Mouse (Mus musculus): Measurements from ENCODE around the gene Pex13. TPM values are rescaled to one million over a fixed set of nuclear protein-coding genes. Genes with fewer than 3 reads are reported as not detected.

The Pex13 gene
- polyA plus RNA-seq, 1 experiment from 2014 or later = 24.5 TPM

DNA sequence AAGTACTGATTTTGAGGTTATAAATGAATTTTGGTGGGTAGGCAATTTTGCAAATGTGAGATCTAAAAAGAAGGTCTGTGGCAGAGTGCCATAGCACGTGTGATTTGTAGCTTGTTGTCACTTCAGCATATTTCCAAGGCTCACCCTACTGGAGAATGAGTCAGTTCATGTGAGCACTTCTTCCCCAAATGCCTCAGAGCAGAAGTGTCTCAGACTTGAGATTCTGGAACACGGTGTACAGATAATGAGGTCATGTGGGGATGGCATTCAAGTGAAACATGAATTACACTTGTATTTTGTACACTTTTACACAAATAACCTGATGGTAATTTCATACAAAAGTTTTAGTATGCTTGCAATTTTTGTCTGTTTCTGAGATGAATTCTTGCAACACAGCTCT, 8.0 kb downstream of the Pex13 start:
- Histone ChIP-seq H3K4me1 (ENCODE audit: insufficient read depth, low read length) (peaks cover 10% of the 10 kb centered on the region), H3K4me2 (replicated peaks; ENCODE audit: low read depth, low read length) (no peak overlapping the region), H3K27ac (ENCODE audit: low read length) (no peak overlapping the region), H3K9me3 (ENCODE audit: low read length) (no peaks in the 10 kb centered on the region), H3K36me3 (ENCODE audit: insufficient read depth, low read length) (no peaks in the 10 kb centered on the region), H3K27me3 (ENCODE audit: insufficient read depth, low read length) (no peaks in the 10 kb centered on the region), H3K9ac (replicated peaks; ENCODE audit: low read length) (no peak overlapping the region), H3K4me3 (ENCODE audit: low read length) (no peak overlapping the region)
- no peak for ATAC-seq (ENCODE audit: low FRiP score, low TSS enrichment)
- WGBS = 89% methylated on average over 2 of the region's 2 CpGs

DNA sequence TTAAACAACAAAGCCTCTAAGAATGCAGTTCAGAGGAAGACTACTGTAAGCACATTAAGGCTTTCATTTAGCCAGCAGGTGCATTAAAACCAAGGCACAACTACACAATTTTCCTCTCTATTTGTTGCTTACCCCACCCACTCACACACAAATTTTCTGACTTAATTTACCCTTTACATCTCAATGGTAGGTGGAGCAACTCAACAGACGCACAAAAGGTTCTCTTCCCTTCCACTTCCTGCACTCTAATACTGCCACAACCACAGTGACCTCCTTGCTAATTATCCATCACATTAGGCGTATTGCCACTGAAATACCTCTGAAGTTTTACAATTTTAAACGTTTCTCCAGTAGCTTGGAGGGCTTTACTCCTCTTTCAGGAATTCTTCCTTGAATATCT, 12.1 kb downstream of the Pex13 start:
- Histone ChIP-seq H3K36me3 (ENCODE audit: insufficient read depth, low read length) (peaks cover 12% of the 10 kb centered on the region; the same call in 1 of the 2 replicates), H3K9ac (replicated peaks; ENCODE audit: low read length) (no peak overlapping the region), H3K9me3 (ENCODE audit: low read length) (no peaks in the 10 kb centered on the region), H3K4me2 (replicated peaks; ENCODE audit: low read depth, low read length) (no peak overlapping the region), H3K27ac (ENCODE audit: low read length) (no peak overlapping the region), H3K27me3 (ENCODE audit: insufficient read depth, low read length) (no peaks in the 10 kb centered on the region), H3K4me1 (ENCODE audit: insufficient read depth, low read length) (no peaks in the 10 kb centered on the region), H3K4me3 (ENCODE audit: low read length) (no peak overlapping the region)
- WGBS = 67% methylated on average over 3 of the region's 3 CpGs
- ATAC-seq (ENCODE audit: low FRiP score, low TSS enrichment) = no peak

DNA sequence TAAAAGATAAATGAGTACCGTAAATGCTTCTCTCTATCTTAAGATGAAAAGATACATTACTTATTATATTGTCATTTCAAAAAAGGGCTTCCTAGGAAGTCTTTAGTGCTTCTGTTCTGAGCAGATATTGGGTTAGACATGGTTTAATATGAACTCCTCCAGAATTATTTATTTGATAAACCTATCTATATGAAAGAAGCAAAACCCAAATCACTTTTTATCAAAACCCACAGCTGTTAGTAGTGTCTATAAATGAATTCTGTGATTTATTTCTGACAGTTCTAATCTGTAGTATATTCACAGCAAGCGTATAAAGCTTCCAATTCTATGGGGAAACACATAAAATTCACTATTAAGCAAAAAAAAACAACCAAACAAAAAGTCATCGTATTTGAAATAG, 17.9 kb downstream of the Pex13 start:
- H3K36me3 ChIP-seq (ENCODE audit: insufficient read depth, low read length) = peaks cover 20% of the 10 kb centered on the region; the same call in 1 of the 2 replicates
- WGBS = 92% methylated on average over 3 of the region's 3 CpGs
- H3K9ac ChIP-seq (replicated peaks; ENCODE audit: low read length) = no peak overlapping the region
- H3K4me3 ChIP-seq (ENCODE audit: low read length) = no peak overlapping the region
- no peaks in the 10 kb centered on the region for H3K4me1 ChIP-seq (ENCODE audit: insufficient read depth, low read length)
- no peaks in the 10 kb centered on the region for H3K27me3 ChIP-seq (ENCODE audit: insufficient read depth, low read length)
- no peak overlapping the region for H3K27ac ChIP-seq (ENCODE audit: low read length)
- H3K9me3 ChIP-seq (ENCODE audit: low read length) = no peaks in the 10 kb centered on the region
- no peak overlapping the region for H3K4me2 ChIP-seq (replicated peaks; ENCODE audit: low read depth, low read length)
- ATAC-seq (ENCODE audit: low FRiP score, low TSS enrichment) = no peak

DNA sequence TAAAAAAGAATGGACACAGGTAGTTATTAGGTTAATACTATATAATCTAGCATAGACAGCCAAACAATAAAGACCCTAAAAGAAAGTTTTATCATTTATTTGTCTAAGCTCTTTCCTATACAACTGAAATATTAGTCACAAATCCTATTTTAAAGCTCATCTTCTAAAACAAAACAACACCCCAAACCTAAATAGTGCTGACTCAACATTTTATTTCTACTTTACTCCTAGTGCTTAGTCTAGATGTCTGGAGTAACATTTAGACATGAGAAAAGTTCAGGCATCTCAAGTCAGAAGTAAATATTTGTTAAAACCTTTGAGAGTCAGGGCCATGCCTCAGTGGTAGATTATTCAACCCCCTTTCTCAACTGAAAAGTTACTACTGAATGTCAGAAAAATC, 18.3 kb downstream of the Pex13 start:
- no peak for ATAC-seq (ENCODE audit: low FRiP score, low TSS enrichment)
- no peaks in the 10 kb centered on the region for H3K4me1 ChIP-seq (ENCODE audit: insufficient read depth, low read length)
- H3K9ac ChIP-seq (replicated peaks; ENCODE audit: low read length) = no peak overlapping the region
- H3K9me3 ChIP-seq (ENCODE audit: low read length) = no peaks in the 10 kb centered on the region
- H3K4me2 ChIP-seq (replicated peaks; ENCODE audit: low read depth, low read length) = no peak overlapping the region
- H3K4me3 ChIP-seq (ENCODE audit: low read length) = no peak overlapping the region
- H3K27me3 ChIP-seq (ENCODE audit: insufficient read depth, low read length) = no peaks in the 10 kb centered on the region
- peaks cover 17% of the 10 kb centered on the region; the same call in 1 of the 2 replicates for H3K36me3 ChIP-seq (ENCODE audit: insufficient read depth, low read length)
- no peak overlapping the region for H3K27ac ChIP-seq (ENCODE audit: low read length)

DNA sequence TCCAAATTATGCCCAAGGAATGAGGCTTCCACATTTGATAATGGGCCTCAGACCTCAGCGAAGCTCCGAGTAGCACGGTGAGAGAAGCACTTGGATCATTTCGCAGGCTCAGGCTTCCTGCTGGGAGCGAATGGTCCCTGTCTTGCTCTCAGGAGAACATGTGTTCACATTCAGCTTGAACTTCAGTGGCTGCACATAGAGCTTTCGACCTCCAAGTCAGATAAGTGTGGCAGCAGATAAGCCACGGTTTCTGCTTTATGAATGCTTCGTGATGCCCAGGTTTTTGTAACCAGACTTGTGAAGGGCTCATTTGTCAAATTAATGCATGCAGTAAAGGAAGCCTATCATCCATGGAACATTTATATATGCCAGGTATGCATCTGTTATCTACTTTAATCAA, 31.2 kb downstream of the Pex13 start:
- Histone ChIP-seq H3K36me3 (ENCODE audit: insufficient read depth, low read length) (0 out of 2 replicates have a peak, but pooled peaks cover 4% of the 10 kb centered on the region), H3K27ac (ENCODE audit: low read length) (no peak overlapping the region), H3K4me2 (replicated peaks; ENCODE audit: low read depth, low read length) (no peak overlapping the region), H3K27me3 (ENCODE audit: insufficient read depth, low read length) (no peaks in the 10 kb centered on the region), H3K4me3 (ENCODE audit: low read length) (no peak overlapping the region), H3K9ac (replicated peaks; ENCODE audit: low read length) (no peak overlapping the region), H3K9me3 (ENCODE audit: low read length) (no peaks in the 10 kb centered on the region), H3K4me1 (ENCODE audit: insufficient read depth, low read length) (no peaks in the 10 kb centered on the region)
- 76% methylated on average over 8 of the region's 8 CpGs for WGBS
- no peak for ATAC-seq (ENCODE audit: low FRiP score, low TSS enrichment)

DNA sequence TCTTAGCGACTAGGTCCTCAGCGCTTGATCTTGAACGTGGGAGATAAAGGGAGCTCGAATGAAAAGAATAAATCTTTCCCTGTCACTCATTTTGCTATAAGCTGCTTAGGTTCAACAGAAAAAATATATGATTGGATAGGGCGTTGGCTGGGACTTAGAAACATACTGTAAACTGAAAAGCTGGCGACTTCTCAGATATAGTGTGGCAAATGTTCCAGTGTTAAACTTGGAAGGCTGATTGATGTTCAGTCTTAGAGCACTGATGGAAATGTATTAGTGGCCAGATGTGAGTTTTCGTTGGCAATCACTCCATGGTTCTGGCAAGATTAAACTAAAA, 31.9 kb downstream of the Pex13 start:
- H3K36me3 ChIP-seq (ENCODE audit: insufficient read depth, low read length) = no peaks in the 10 kb centered on the region
- H3K27ac ChIP-seq (ENCODE audit: low read length) = no peak overlapping the region
- no peaks in the 10 kb centered on the region for H3K27me3 ChIP-seq (ENCODE audit: insufficient read depth, low read length)
- H3K4me2 ChIP-seq (replicated peaks; ENCODE audit: low read depth, low read length) = peak overlapping the region; percentile 85
- no peaks in the 10 kb centered on the region for H3K9me3 ChIP-seq (ENCODE audit: low read length)
- 0 out of 2 replicates have a peak overlapping the region, but pooled peaks have one; percentile 13 for H3K9ac ChIP-seq (replicated peaks; ENCODE audit: low read length)
- WGBS = 10% methylated on average over 7 of the region's 7 CpGs
- H3K4me1 ChIP-seq (ENCODE audit: insufficient read depth, low read length) = no peaks in the 10 kb centered on the region
- no peak; the same call in 1 of the 2 replicates for ATAC-seq (ENCODE audit: low FRiP score, low TSS enrichment)
- peak overlapping the region; percentile 94 for H3K4me3 ChIP-seq (ENCODE audit: low read length)

DNA sequence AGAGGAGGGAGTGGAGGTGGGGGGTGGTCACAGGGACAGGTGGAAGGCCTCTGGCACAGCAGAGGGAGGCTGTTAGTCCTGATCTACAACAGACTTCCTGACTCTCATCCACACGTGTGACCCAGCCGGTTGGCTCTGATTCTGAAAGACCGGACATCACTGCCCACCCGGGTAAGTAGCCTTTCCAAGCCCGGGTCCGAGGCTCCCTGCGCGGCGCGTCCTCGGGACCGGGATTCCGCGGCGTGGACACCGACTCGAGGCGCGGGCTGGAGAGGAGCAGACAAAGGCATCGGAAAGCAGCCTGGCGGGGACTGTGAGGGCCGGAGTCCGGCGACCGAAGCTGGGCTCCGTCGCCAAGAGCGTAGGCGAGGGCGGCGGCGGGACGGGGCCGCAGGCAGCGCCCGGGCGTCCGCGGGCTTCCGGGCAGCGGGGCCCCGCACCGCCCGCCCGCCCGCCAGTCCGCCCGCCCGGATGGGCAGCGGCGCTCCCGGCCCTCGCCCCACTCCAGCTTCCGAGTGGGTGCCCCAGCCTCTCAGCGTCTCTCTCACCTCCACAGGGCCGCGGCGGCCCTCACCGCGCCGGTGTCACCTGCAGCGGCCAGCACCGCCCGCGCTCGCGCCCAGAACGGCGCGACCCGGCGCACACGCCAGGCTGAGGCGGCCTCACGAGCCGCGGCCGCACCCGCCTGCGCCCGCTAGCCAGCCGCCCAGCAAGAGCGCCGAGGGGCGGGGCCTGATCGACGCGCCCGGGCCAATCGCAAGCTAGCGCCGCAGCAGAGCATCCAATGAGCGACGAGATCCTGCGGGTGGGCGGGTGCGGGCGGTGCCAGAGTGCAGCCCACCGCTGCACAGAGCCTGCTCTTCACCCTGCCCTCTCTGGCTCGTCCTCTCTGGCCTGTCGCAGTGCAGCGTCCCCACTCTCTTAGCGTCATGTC, 32.5 kb downstream of the Pex13 start, which contains the start of gene 0610010F05Rik:
Gene 0610010F05Rik (minus strand): TSS at position 695 of the 934 bp plus-strand sequence.
- no peaks in the 10 kb centered on the region for H3K36me3 ChIP-seq (ENCODE audit: insufficient read depth, low read length)
- no peaks in the 10 kb centered on the region for H3K9me3 ChIP-seq (ENCODE audit: low read length)
- peak within 1 kb of the TSS; percentile 85 for H3K4me2 ChIP-seq (replicated peaks; ENCODE audit: low read depth, low read length)
- under 1% methylated on average over 82 of the region's 103 CpGs for WGBS
- peak within 1 kb of the TSS; percentile 81 for H3K27ac ChIP-seq (ENCODE audit: low read length)
- no peaks in the 10 kb centered on the region for H3K4me1 ChIP-seq (ENCODE audit: insufficient read depth, low read length)
- peak within 1 kb of the TSS; percentile 94 for H3K4me3 ChIP-seq (ENCODE audit: low read length)
- H3K27me3 ChIP-seq (ENCODE audit: insufficient read depth, low read length) = no peaks in the 10 kb centered on the region
- peak; percentile 100 for ATAC-seq (ENCODE audit: low FRiP score, low TSS enrichment)
- H3K9ac ChIP-seq (replicated peaks; ENCODE audit: low read length) = peak within 1 kb of the TSS; percentile 94

DNA sequence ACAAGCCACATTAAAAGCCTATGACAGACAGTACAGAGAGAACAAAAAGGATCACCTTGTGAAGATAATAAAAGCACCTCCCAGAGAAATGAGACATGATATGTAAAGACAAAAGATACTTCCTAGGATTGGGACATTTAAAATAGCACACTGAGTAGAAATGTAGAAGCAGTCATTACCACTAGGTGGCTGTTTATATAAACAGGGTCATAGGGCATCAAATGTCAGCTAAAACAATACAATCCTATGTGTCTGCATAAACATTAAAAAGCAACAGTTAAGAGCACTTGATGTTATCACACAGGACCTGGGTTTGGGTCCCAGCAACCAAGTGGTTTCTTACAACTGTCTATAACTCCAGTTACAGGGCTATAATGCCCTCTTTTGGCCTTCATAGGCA, 35.1 kb downstream of the Pex13 start:
- no peak overlapping the region for H3K27ac ChIP-seq (ENCODE audit: low read length)
- no peak overlapping the region for H3K9ac ChIP-seq (replicated peaks; ENCODE audit: low read length)
- no peak overlapping the region for H3K4me2 ChIP-seq (replicated peaks; ENCODE audit: low read depth, low read length)
- no peaks in the 10 kb centered on the region for H3K4me1 ChIP-seq (ENCODE audit: insufficient read depth, low read length)
- H3K9me3 ChIP-seq (ENCODE audit: low read length) = no peaks in the 10 kb centered on the region
- ATAC-seq (ENCODE audit: low FRiP score, low TSS enrichment) = no peak
- H3K4me3 ChIP-seq (ENCODE audit: low read length) = no peak overlapping the region
- no peaks in the 10 kb centered on the region for H3K36me3 ChIP-seq (ENCODE audit: insufficient read depth, low read length)
- no peaks in the 10 kb centered on the region for H3K27me3 ChIP-seq (ENCODE audit: insufficient read depth, low read length)

DNA sequence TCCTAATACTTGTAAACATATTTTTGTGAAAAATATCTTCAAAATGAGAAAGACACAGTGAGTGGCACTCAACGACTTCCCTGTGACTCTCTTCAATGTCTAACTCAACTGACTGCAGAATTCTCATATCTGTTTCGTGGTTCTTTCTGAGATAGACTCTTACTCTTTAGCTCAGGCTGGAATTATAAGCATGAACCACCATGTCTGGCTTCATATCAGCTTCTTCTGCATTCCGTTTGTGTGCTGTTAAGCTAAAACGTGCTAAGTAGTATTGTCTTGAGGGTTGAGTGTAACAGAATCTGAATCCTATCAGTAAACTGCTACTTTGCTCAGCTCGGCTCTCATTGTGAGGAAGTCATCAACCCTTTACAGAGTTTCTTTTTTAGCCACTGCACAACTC, 46.8 kb downstream of the Pex13 start:
- Histone ChIP-seq H3K4me1 (ENCODE audit: insufficient read depth, low read length) (no peaks in the 10 kb centered on the region), H3K27ac (ENCODE audit: low read length) (no peak overlapping the region), H3K27me3 (ENCODE audit: insufficient read depth, low read length) (no peaks in the 10 kb centered on the region), H3K9me3 (ENCODE audit: low read length) (no peaks in the 10 kb centered on the region), H3K4me2 (replicated peaks; ENCODE audit: low read depth, low read length) (no peak overlapping the region), H3K9ac (replicated peaks; ENCODE audit: low read length) (no peak overlapping the region), H3K4me3 (ENCODE audit: low read length) (no peak overlapping the region), H3K36me3 (ENCODE audit: insufficient read depth, low read length) (peaks cover 6% of the 10 kb centered on the region; the same call in 1 of the 2 replicates)
- WGBS = 86% methylated on average over 5 of the region's 5 CpGs
- no peak for ATAC-seq (ENCODE audit: low FRiP score, low TSS enrichment)

DNA sequence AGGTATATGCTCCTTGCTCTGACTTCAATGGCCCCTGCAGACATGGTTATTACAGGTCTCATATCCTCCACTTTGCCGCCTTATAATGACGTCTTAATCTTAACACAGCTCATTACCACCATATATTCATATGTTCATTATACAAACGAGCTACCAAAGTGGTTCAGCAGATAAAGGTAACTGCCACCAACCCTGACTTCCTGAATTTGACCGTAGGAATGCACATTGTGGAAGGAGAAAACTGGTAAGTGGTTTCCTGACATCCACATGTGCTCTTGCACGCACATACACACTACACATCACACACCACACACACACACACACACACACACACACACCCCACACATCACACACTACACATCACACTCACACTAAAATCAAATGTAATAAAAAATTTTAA, 51.2 kb downstream of the Pex13 start:
- Histone ChIP-seq H3K4me2 (replicated peaks; ENCODE audit: low read depth, low read length) (no peak overlapping the region), H3K27me3 (ENCODE audit: insufficient read depth, low read length) (no peaks in the 10 kb centered on the region), H3K9me3 (ENCODE audit: low read length) (no peaks in the 10 kb centered on the region), H3K9ac (replicated peaks; ENCODE audit: low read length) (no peak overlapping the region), H3K4me1 (ENCODE audit: insufficient read depth, low read length) (no peaks in the 10 kb centered on the region), H3K27ac (ENCODE audit: low read length) (no peak overlapping the region), H3K36me3 (ENCODE audit: insufficient read depth, low read length) (0 out of 2 replicates have a peak, but pooled peaks cover 4% of the 10 kb centered on the region), H3K4me3 (ENCODE audit: low read length) (no peak overlapping the region)
- ATAC-seq (ENCODE audit: low FRiP score, low TSS enrichment) = no peak
- 86% methylated on average over 5 of the region's 5 CpGs for WGBS
